Mouse (Mus musculus) gastrocnemius, adult 2 months (tissue): ENCODE results near the gene Fam168a. TPM values are rescaled to one million over a fixed set of nuclear protein-coding genes. Genes with fewer than 3 reads are reported as not detected.
"Not testable (repeated sequence)": the region's sequence is repeated elsewhere in the genome, so short reads cannot be mapped to it uniquely, and the experiment has no call there.

Source experiments
- DNase-seq: peaks from one replicate; pipeline ENCODE4 v3.0.0; 2022
- H3K27ac ChIP-seq: fragments of 200-600 bp; 2 replicates; pipeline ENCODE4 v1.8.1; 2022; ENCODE audit warnings: mild to moderate bottlenecking
- H3K4me3 ChIP-seq: fragments of 200-600 bp; 2 replicates; pipeline ENCODE4 v1.8.1; 2022; ENCODE audit warnings: mild to moderate bottlenecking, moderate library complexity
- CTCF ChIP-seq: fragments of 200-600 bp; IDR thresholded peaks from 2 replicates; pipeline ENCODE4 v1.8.1; 2022; ENCODE audit warnings: antibody characterized with exemption, mild to moderate bottlenecking, moderate library complexity
- intact Hi-C: fragments of 180-260 bp; cut with DNase I; formaldehyde crosslinking; loops from one replicate; pipeline ENCODE4 v1.15.1; 2025
- total RNA-seq, 2 experiments: library from RNA; stranded (reverse); gene quantifications; 2 replicates each; pipeline ENCODE4 v1.2.3; 2021

Fam168a gene
- total RNA-seq, 2 experiments from 2014 or later: 43.6 to 44.3 TPM

- peak overlapping the region; percentile 53 for H3K27ac ChIP-seq
- no peak for TF ChIP-seq CTCF
These were observed 133.4 kb downstream of the Fam168a start for GRCm38 (mm10) chr7:100839632-100840402.

GRCm38 (mm10) chr7:100840906-100841305, 134.5 kb downstream of the Fam168a start:
- Histone ChIP-seq H3K4me3 (no peak overlapping the region), H3K27ac (peak overlapping the region; percentile 53)
- intact Hi-C loops: no loop called here
- no peak for TF ChIP-seq CTCF
- no peak for DNase-seq

More at GRCm38 (mm10) chr7:100839632-100840402, 133.4 kb downstream of the Fam168a start:
- DNase-seq: no peak
- intact Hi-C loops: loop anchor here (5.0 kb wide), 1 partner anchor 37 kb away; no protein-coding TSS in a partner anchor
- no peak overlapping the region for H3K4me3 ChIP-seq

DNA sequence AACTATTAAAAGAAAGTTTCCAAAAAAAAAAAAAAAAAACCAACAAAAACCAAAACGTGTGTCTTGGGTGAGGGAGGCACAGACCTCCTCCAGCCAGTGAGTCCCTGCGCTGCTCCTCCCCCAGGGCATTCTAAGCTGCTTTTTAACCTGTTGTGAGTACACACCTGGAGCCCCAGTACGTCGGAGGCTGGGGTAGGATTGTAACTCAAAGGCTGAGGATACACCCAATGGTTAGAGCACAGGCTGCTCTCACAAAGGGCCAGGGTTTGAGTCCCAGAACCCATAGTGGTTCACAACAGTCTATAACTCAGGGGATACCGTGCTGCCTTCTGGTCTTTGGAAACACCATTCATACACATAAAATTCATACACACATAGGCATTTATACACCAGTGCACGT, 135.2 kb downstream of the Fam168a start:
- TF ChIP-seq CTCF: no peak
- intact Hi-C loops: no loop called here
- no peak overlapping the region for H3K27ac ChIP-seq
- DNase-seq: no peak
- no peak overlapping the region for H3K4me3 ChIP-seq

GRCm38 (mm10) chr7:100842175-100842574, 135.7 kb downstream of the Fam168a start:
- no peak overlapping the region for H3K4me3 ChIP-seq
- intact Hi-C loops: no loop called here
- no peak for DNase-seq
- H3K27ac ChIP-seq: no peak overlapping the region
- TF ChIP-seq CTCF: no peak

DNA sequence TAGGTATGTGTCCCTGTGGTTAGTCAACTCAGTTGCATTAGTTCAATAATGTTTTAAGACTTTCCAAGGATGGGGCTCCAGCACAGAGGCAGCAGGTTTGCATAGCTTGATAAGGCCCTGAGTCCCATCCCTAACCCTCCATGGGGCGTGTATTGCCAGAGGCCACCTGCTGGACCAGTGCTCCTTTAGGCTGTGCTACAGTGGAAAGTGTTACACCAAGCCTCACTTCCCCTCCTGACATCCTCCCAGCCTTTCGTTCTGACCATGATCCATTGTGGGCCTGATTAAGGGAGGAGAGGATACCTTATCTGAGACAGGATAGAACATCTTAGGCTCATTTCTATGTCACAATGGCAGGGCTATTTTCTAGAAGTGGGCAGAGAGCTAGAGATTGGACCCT, 137.4 kb downstream of the Fam168a start:
- no peak for TF ChIP-seq CTCF
- intact Hi-C loops: no loop called here
- H3K27ac ChIP-seq: no peak overlapping the region
- peak; percentile 8 for DNase-seq
- no peak overlapping the region for H3K4me3 ChIP-seq

DNA sequence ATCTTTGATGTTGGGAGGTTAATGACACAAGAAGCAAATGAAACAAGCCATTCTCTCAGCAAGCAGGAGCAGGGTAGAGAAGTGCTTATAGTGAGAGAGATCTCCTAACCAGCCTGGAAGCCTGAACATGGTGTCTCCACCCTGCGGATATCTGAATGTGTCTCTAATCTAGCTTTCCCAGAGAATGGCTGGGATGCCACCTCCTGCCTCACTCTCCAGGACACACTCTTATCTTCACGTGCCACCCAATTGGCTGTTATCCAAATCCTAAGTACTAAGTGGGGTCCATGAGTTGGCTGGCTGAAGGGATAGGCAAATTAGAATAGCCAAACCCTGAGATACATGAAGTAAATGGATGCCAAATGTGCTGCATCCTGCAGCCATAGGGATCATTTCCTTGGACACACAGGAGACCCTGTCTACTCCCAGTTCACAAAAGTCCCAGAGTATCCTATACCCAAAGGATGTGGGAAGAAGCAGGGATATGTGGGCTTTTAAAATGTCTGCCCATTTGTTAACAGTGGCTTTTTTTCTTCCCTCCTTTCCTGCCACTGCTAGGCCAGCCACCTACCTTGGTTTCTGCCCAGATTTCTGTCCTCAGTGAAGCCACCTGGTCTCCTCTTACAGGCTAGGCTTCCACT, 138.1 kb downstream of the Fam168a start:
- no peak for TF ChIP-seq CTCF
- no peak overlapping the region for H3K27ac ChIP-seq
- intact Hi-C loops: no loop called here
- H3K4me3 ChIP-seq: no peak overlapping the region
- DNase-seq: peak; percentile 10

DNA sequence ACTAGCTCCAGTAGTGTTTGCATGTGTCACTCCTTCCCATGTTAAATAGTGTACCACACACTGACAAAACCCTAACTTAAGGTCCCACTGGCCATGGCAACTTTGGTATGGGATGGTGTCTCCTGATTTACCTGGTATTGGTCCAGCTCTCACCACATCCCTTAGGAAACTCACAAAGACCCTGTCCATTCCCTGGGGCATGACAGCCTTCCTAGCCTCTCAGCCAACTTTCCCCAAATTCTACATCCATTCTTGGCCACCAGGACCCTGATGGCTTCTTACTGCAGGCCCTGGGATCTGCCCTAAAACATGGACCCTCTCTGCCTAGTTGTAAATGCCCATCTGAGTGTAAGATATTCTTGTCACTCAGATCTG, 138.6 kb downstream of the Fam168a start:
- DNase-seq: peak; percentile 4
- peak overlapping the region; percentile 28; the same call in 1 of the 2 replicates for H3K27ac ChIP-seq
- no peak for TF ChIP-seq CTCF
- H3K4me3 ChIP-seq: no peak overlapping the region
- intact Hi-C loops: no loop called here

DNA sequence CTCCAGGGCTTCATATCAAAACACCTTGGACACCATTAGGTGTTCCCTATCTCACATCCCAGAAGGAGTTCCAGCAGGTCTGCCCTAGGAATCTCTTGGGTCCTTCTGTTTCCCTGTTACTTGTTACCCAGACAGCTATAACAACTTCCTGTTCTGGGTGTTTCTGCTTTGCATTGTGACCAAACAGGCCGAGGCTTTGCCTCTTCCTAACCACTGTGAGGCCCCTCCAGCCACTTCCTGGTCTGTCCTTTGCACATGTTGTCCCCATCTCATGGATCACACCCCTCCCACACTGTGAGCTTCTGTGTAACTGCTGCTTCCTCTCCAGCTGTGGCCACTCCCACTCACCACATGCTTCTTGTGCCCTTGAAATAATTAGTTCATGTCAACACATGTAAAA, 139.0 kb downstream of the Fam168a start:
- no peak for TF ChIP-seq CTCF
- Histone ChIP-seq H3K27ac (peak overlapping the region; percentile 28; the same call in 1 of the 2 replicates), H3K4me3 (no peak overlapping the region)
- DNase-seq: peak; percentile 32
- intact Hi-C loops: no loop called here

DNA sequence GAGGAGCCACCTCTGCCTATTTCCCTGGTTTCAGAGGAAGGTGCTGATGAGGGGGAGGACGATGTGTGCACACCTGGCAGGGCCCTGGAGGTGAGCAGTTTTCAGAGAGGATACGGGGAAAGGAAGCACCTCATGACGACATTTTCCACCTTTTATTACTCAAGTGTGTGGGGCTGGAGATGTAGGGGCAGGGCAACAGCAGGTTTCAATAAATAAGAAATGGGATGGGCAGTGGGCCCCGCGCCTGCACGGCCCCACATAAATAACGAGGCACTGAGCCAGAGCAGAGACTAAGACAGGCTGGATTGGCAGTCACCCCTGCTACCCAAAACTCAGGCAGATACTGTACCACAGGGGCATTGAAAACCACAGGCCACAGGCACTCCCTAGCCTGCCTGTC, 139.6 kb downstream of the Fam168a start:
- H3K27ac ChIP-seq: peak overlapping the region; percentile 38; the same call in 1 of the 2 replicates
- intact Hi-C loops, H3K4me3 ChIP-seq: not testable (repeated sequence)
- DNase-seq: peak; percentile 12

DNA sequence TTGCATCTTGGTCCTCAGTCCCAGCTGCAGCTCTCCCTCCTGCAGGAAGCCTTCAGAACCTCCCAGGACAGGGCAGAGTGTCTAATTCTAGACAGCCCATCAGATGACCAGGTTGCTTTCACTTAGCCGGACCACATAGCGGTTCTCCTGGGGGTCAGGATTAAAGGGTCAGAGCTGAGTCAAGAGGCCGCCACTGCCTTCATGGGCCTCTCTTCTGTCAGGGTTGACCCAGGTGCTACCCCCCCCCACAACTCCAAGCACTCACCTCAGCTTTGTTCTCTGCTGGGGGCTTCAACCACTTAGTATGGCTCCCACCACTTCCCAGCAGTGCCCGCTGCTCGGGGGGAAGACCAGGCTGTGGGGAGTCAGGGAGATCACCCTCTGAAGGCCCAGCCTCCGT, 140.7 kb downstream of the Fam168a start:
- Histone ChIP-seq H3K27ac (no peak overlapping the region), H3K4me3 (no peak overlapping the region)
- intact Hi-C loops: no loop called here
- no peak for TF ChIP-seq CTCF
- peak; percentile 13 for DNase-seq

DNA sequence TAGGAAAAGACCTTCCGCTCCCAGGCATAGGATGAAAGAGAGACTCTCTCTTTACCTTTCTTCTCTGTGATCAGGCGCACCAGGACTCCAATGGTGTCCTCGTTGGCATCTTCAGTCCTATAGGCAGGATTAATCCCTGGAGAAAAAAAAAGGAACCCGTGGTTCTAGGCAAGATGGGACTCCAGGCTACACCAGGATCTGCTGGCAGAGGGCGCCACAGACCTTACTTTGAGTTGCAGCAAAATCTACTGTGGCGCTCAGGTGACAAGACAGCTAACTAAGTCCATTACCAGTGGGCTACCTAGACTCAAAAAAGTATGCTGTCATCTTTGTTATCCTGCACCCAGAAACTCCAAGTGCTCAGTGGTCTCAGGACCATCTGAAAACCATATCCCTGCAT, 142.3 kb downstream of the Fam168a start:
- TF ChIP-seq CTCF: peak; percentile 92
- intact Hi-C loops: loop anchor here (1.0 kb wide), 2 partner anchors 18 to 39 kb away; no protein-coding TSS in a partner anchor
- DNase-seq: peak; percentile 83
- H3K4me3 ChIP-seq: no peak overlapping the region
- peak overlapping the region; percentile 89 for H3K27ac ChIP-seq

DNA sequence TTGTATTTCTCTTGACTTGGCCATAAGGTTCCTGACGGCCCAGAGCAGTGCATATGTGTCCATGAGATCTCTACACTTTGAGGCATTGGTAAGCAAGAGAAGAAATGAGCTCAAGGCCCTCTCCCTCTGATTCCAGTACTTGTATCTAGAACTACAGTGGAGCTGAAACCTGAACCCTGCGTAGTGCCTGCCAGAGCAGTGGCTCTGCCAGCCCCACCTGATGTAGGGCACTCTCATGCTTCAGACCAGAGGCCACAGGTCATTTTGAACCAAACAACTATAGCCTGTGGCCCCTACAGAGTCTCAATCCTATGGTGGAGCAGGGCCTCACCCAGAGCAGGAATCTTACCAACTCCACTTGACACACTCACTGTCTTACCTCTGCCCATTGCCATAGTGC, 143.1 kb downstream of the Fam168a start:
- TF ChIP-seq CTCF: no peak
- intact Hi-C loops: loop anchor here (1.0 kb wide), 2 partner anchors 17 to 38 kb away; no protein-coding TSS in a partner anchor
- 0 out of 2 replicates have a peak overlapping the region, but pooled peaks have one; percentile 15 for H3K4me3 ChIP-seq
- peak overlapping the region; percentile 89 for H3K27ac ChIP-seq
- peak; percentile 77 for DNase-seq
